Mouse (Mus musculus) midbrain, embryonic 10.5 days (tissue): ENCODE data around the gene Adcy9. TPM values are rescaled to one million over a fixed set of nuclear protein-coding genes. Genes with fewer than 3 reads are reported as not detected.
"Not testable (repeated sequence)": the region's sequence is repeated elsewhere in the genome, so short reads cannot be mapped to it uniquely, and the experiment has no call there.

Source experiments
- DNase-seq: peaks from one replicate; pipeline ENCODE4 v3.0.0-alpha.2; 2017; ENCODE audit warnings: low spot score
- H3K27ac ChIP-seq: fragments of 300-500 bp; sonication (generic); replicated peaks from 2 replicates; pipeline ENCODE4 v1.5.1; 2016; ENCODE audit warnings: mild to moderate bottlenecking
- H3K27me3 ChIP-seq: fragments of 300-500 bp; sonication (generic); 2 replicates; pipeline ENCODE4 v1.6.1; 2016; ENCODE audit warnings: low read depth, mild to moderate bottlenecking; ENCODE audit not compliant: poor library complexity, severe bottlenecking
- H3K36me3 ChIP-seq: fragments of 300-500 bp; sonication (generic); 2 replicates; pipeline ENCODE4 v1.6.1; 2016; ENCODE audit warnings: mild to moderate bottlenecking, moderate library complexity
- H3K4me1 ChIP-seq: fragments of 300-500 bp; sonication (generic); 2 replicates; pipeline ENCODE4 v1.6.1; 2016
- H3K4me3 ChIP-seq: fragments of 300-500 bp; sonication (generic); 2 replicates; pipeline ENCODE4 v1.5.1; 2016; ENCODE audit warnings: mild to moderate bottlenecking, moderate library complexity
- H3K9me3 ChIP-seq: fragments of 300-500 bp; sonication (generic); replicated peaks from 2 replicates; pipeline ENCODE4 v1.6.1; 2016; ENCODE audit warnings: mild to moderate bottlenecking
- WGBS: fragments of 180-500 bp; shearing (Covaris S2); methylation state at CpG from one replicate; pipeline ENCODE4 v1.1.7; 2016; 5-methylcytosine and 5-hydroxymethylcytosine counted together
- polyA plus RNA-seq: library from polyadenylated mRNA; unstranded; fragments of >200 nt; fragmentation: Nextera tagmentation; extraction: Ambion mirVana; gene quantifications from 2 replicates; pipeline ENCODE4 v1.2.1, GENCODE M21; 2016

The Adcy9 gene
- polyA plus RNA-seq, 1 experiment from 2014 or later, result 0.56 TPM

DNA sequence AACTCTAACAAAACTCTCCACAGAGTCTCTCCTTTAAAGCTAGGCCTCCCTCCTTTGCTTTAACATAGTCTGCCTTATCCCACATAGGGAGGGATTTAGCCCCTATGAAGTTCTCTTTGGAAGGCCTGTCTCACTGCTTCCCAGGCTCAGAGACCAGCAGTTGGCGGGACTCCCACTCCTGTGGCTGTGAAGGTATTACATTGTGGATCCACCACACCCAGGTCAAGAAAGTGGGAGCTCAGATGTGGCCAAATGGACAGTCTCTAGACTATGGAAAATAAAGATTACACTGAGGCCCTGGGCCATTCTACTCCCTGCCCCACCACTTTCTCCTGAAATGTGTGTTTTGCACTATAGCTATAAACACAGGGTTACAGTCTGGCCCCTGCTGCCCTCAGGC is 53.0 kb downstream of the Adcy9 start:
- no peak overlapping the region for H3K4me3 ChIP-seq
- H3K9me3 ChIP-seq, result no peaks in the 10 kb centered on the region
- WGBS, result 84% methylated on average over 1 of the region's 1 CpGs
- no peaks in the 10 kb centered on the region for H3K4me1 ChIP-seq
- H3K27me3 ChIP-seq, result no peaks in the 10 kb centered on the region
- no peaks in the 10 kb centered on the region for H3K36me3 ChIP-seq
- H3K27ac ChIP-seq, result no peak overlapping the region
- no peak for DNase-seq

DNA sequence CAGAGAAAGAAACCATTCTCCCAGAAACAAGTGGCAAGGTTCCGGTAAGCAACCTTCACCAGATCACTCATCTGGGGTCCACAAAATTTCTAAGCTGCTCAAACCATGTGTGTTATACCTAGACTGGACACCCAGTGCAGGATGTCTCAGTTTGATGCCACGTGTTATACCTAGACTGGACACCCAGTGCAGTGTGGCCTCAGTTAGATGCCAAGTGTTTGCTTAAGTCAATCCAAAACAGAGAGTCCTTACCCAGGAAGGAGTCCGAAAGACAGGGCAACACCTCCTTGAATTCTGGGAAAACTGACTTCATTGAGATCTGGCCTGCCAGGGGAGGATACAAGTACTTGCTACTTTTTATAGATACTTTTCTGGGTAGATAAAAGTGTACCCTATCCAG is 53.6 kb downstream of the Adcy9 start:
- Histone ChIP-seq H3K9me3 (no peaks in the 10 kb centered on the region), H3K4me1 (no peaks in the 10 kb centered on the region), H3K27me3 (no peaks in the 10 kb centered on the region), H3K36me3 (no peaks in the 10 kb centered on the region), H3K4me3 (no peak overlapping the region), H3K27ac (no peak overlapping the region)
- no peak for DNase-seq
- WGBS, result 88% methylated on average over 3 of the region's 3 CpGs

DNA sequence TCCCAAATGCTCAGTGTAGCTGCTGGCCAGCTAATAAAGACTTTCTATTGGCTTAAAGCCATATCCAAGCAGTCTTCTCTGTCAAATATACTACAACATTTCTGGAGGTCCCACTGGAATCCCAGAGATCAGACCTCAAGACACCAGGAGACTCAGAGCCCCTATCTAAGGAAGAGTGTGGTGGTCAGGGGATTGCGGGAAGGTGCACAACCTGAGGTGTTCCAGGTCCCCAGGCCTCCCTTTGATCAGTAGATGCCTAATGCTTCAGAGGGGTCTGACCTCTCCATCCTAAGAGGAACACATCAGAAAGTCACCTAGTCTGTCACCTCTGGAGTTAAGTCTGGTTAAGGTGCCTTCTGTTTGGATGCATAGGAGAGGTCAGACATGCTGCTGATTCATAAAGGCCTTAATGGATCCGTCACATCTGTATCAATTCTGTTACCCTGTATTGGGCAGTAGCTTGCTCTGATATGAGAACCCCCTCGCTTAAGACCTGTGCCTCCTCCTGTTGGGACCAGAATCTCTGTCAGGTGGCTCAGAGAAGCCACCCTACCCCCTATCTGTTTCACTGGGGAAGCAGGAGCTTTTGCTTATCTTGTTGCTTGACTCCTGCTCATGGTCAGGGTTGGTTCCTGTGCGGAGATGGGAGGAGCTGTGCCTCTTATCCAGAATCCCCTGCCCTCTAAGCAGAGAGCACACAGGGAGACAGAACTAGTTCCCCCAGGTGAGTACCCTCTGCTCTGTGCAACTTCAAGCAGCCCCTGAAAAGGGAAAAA is 56.8 kb downstream of the Adcy9 start:
- Histone ChIP-seq H3K27me3 (no peaks in the 10 kb centered on the region), H3K4me3 (no peak overlapping the region), H3K36me3 (no peaks in the 10 kb centered on the region), H3K9me3 (no peaks in the 10 kb centered on the region), H3K4me1 (no peaks in the 10 kb centered on the region), H3K27ac (no peak overlapping the region)
- 86% methylated on average over 4 of the region's 4 CpGs for WGBS
- DNase-seq, result no peak

DNA sequence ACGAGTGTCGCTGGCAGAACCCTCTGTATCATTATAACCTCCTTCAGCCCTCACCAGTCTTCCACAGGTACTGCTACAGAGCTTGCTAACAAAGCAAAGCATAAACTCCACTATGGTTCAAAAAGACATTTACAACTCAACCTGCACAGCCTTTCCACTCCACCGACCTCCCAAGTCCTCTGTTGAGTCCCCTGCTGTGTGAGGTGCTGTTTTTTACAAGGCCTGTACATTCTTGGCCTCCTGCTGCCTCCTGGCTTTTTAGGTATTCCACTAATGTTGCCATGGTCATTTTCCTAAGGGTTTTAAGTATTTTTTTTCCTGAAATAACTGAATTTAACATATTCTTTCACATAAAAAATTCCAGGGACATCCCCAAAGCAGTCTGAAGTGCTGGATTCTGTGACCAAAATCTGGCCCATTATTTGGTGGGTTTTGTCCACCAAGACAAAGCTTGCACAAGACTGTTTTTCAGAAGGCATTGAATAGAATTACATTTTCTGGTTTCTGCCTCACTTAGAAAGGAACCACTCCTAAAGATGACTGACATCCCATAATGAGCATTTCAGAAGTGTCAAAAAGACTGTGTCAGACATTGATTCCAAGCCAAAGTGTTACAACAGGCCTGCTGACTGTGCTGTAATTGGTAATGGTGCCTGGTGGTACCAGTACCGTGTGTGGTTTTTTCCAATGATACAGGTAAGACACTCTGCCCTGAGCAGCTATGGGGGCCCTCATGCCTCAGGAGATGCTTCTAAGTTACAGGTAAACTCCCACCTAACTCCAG is 64.8 kb downstream of the Adcy9 start:
- WGBS, result 66% methylated on average over 4 of the region's 4 CpGs

DNA sequence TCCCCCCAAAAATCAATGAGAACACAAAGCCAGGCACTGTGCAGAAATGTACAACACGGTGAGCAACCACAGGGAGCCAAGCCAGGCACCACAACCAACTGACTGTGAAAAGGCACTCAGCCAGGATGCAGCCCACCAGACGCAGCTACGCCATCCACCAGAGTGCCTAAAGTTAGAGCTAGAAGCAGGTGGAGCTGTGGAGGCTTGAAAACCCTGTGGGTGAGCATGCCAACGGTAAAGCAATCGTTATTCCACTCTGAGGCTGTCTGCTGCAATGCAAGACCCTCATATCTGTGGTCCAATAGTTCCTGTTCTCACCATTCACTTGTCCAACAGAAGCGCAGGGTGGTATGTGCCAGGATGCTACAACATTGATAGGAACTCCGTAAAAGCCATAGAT is 77.7 kb downstream of the Adcy9 start:
- no peak for DNase-seq
- H3K36me3 ChIP-seq, result no peaks in the 10 kb centered on the region
- no peaks in the 10 kb centered on the region for H3K27me3 ChIP-seq
- 91% methylated on average over 7 of the region's 7 CpGs for WGBS
- no peak overlapping the region for H3K27ac ChIP-seq
- no peak overlapping the region for H3K4me3 ChIP-seq
- no peaks in the 10 kb centered on the region for H3K4me1 ChIP-seq
- no peaks in the 10 kb centered on the region for H3K9me3 ChIP-seq

More for the DNA sequence above, 64.8 kb downstream of the Adcy9 start:
- H3K36me3 ChIP-seq, result no peaks in the 10 kb centered on the region
- H3K4me3 ChIP-seq, result no peak overlapping the region
- DNase-seq, result no peak
- no peaks in the 10 kb centered on the region for H3K27me3 ChIP-seq
- H3K9me3 ChIP-seq, result no peaks in the 10 kb centered on the region
- H3K4me1 ChIP-seq, result 0 out of 2 replicates have a peak, but pooled peaks cover 3% of the 10 kb centered on the region
- no peak overlapping the region for H3K27ac ChIP-seq

DNA sequence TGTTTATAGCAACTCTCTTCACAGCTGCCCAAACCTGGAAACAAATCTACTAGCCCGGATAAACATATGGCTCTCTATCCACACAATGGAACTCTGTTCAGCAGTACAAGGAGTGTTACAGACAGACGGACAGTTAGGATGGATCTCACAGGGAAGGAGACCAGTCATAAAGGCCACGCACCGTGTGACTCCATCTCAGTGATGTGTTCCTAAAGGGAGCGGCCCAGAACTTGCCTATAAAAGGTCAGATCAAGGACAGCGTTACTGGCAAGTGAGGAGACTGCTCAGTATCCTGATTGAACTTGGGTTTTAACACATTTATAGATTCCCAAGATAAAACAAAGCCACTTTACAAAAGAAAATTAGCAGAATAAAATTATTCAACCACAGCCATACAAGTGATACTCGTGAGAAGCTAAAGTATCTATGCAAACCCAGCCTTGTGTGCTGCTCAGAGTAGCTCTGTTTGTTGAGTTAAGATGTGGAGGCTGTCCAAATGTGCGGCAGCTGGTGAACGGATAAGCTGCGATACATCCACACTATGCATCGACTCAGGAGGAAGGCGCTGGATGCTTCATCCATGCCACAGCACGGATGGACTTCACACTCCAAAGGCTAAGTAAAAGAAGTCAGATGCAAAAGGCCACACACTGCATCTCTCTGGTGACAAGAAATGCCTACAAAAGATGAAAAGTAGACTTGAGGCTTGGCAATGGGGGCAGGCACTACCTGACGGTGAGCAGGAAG is 78.8 kb downstream of the Adcy9 start:
- H3K9me3 ChIP-seq, result no peaks in the 10 kb centered on the region
- DNase-seq, result no peak
- H3K4me1 ChIP-seq, result no peaks in the 10 kb centered on the region
- no peaks in the 10 kb centered on the region for H3K27me3 ChIP-seq
- no peak overlapping the region for H3K27ac ChIP-seq
- H3K4me3 ChIP-seq, result no peak overlapping the region
- 93% methylated on average over 14 of the region's 14 CpGs for WGBS
- no peaks in the 10 kb centered on the region for H3K36me3 ChIP-seq

DNA sequence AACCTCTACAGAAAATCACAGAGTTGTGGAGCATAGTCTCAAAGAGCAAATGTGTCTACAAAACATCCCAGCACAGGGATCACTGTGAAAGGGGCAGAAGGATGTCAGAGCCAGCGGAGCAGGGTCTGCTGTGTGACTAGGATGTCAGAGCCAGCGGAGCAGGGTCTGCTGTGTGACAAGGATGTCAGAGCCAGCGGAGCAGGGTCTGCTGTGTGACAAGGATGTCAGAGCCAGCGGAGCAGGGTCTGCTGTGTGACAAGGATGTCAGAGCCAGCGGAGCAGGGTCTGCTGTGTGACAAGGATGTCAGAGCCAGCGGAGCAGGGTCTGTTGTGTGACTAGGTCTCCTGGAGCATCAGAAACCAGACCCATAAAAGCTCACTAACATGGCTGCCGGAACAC is 81.1 kb downstream of the Adcy9 start:
- WGBS, result 87% methylated on average over 7 of the region's 7 CpGs

DNA sequence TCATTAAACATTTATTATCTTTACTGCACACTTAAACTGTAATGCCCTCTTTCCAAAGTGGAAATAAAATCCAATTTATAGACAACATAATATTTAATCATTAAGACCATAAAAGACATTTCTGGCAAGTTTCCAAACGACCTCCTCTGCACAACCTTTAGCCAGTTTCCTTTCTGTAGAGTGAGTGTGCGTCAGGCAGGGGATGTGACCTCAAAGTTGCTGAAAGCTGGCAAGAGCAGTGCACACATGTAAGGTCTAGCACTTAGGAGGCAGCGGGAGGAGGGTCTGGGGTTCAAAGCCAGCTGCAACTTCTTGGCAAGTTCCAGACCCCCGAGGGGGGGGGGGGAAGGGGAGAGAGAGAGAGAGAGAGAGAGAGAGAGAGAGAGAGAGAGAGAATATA is 83.0 kb downstream of the Adcy9 start:
- no peak overlapping the region for H3K27ac ChIP-seq
- H3K36me3 ChIP-seq, result no peaks in the 10 kb centered on the region
- H3K4me3 ChIP-seq, result no peak overlapping the region
- H3K9me3 ChIP-seq, result no peaks in the 10 kb centered on the region
- H3K27me3 ChIP-seq, result no peaks in the 10 kb centered on the region
- 81% methylated on average over 4 of the region's 4 CpGs for WGBS
- no peaks in the 10 kb centered on the region for H3K4me1 ChIP-seq
- no peak for DNase-seq

More for the DNA sequence above, 81.1 kb downstream of the Adcy9 start:
- H3K9me3 ChIP-seq, H3K36me3 ChIP-seq, H3K4me1 ChIP-seq, DNase-seq, H3K27me3 ChIP-seq, H3K27ac ChIP-seq, H3K4me3 ChIP-seq: not testable (repeated sequence)

DNA sequence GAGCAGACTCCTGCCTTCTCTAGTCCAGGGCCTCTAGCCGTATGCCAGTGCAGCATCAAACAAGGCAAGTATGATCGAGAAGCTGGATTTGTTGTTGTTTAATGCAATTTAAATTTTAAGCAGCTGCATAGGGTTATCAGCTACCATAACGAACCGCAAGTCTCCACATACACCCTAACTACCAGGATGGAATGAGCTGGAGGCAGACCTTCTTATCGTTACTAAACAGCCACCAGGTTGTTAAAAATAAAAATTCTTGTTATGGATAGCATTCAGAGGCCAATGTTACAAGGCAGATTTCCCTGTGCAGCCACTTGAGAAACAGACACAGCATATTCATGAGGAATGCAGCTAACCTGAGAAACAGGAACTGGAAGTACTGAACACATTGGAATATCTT is 86.5 kb downstream of the Adcy9 start:
- 94% methylated on average over 5 of the region's 5 CpGs for WGBS
- no peak overlapping the region for H3K4me3 ChIP-seq
- DNase-seq, result no peak
- no peaks in the 10 kb centered on the region for H3K4me1 ChIP-seq
- no peaks in the 10 kb centered on the region for H3K27me3 ChIP-seq
- H3K27ac ChIP-seq, result no peak overlapping the region
- H3K36me3 ChIP-seq, result no peaks in the 10 kb centered on the region
- no peaks in the 10 kb centered on the region for H3K9me3 ChIP-seq

DNA sequence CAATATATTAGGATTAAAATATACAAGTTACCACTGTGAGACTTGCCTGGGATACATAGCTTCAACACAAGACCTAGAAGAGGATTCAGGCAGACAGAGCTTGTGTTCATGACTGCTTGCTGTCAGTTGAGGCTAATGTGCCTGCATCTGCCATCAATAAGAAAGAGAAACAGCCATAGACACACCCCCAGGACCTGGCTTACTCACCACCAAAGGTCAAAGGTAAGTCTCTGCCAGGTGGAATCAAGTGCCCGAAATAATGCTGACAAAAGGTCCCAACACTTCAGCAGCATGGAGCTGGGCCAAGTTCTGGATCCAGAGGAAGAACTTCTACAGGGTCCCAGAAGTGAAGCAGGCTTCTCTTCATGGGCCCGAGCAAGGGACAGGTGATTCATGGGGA is 86.9 kb downstream of the Adcy9 start:
- Histone ChIP-seq H3K27me3 (no peaks in the 10 kb centered on the region), H3K4me3 (no peak overlapping the region), H3K27ac (no peak overlapping the region), H3K4me1 (no peaks in the 10 kb centered on the region), H3K9me3 (no peaks in the 10 kb centered on the region), H3K36me3 (no peaks in the 10 kb centered on the region)
- no peak for DNase-seq
- 81% methylated on average over 2 of the region's 2 CpGs for WGBS

DNA sequence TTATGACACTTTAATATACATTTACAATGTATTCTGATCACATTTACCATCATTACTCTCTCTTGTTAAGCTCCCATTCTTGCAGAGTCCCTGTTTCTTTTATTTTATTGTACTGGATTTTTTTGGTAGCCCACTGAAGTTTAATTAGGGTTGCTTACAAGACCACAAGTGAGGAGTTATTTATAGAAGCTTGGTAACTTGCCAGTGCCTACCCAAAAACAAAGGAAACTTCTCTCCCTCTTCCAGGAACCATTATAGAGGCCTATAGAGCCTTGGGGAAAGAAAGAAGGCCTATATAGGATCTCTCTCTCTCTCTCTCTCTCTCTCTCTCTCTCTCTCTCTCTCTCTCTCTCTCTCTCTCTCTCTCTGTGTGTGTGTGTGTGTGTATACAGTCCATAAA is 93.2 kb downstream of the Adcy9 start:
- no peaks in the 10 kb centered on the region for H3K27me3 ChIP-seq
- no peaks in the 10 kb centered on the region for H3K36me3 ChIP-seq
- H3K27ac ChIP-seq, result no peak overlapping the region
- DNase-seq, result no peak
- no peaks in the 10 kb centered on the region for H3K4me1 ChIP-seq
- H3K9me3 ChIP-seq, result no peaks in the 10 kb centered on the region
- no peak overlapping the region for H3K4me3 ChIP-seq

DNA sequence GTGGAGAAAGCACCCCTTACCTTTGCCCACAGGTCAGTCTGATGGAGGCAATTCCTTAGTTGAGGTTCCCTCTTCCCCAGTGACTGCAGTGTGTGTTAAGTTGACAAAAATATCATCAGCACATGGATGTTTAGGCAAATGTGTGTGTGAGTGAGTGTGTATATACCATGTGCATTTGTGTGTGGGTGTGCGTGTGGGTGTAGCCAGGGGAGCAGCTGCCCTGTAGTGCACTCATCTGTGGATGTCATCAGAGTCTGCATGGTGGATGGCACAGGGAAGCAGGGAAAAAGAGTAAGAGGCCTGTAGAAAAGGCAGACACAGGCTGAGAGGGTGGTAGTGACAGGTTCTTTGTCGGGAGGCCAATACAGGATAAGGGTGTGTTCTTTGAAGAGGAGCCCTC is 94.5 kb downstream of the Adcy9 start:
- DNase-seq, result no peak
- Histone ChIP-seq H3K4me3 (no peak overlapping the region), H3K9me3 (no peaks in the 10 kb centered on the region), H3K36me3 (no peaks in the 10 kb centered on the region), H3K27me3 (no peaks in the 10 kb centered on the region), H3K4me1 (no peaks in the 10 kb centered on the region), H3K27ac (no peak overlapping the region)
- WGBS, result 94% methylated on average over 2 of the region's 2 CpGs

DNA sequence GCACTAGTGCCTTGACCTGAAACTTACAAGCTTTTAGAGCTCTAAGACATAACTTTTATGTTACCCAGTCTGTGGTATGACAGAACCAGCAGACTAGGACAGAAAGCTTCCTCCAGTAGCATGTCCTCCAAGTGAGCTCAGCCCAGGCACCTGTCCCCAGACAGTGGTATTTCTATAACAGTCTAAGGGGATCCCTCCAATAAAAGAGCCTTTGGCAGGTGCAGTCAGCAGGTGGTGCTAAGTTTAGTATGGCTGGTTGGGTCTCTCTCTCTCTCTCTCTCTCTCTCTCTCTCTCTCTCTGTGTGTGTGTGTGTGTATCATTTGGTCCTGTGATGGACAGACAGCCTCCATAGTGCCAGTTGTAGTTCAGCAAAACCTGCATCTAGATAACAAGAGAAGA is 95.3 kb downstream of the Adcy9 start:
- no peaks in the 10 kb centered on the region for H3K4me1 ChIP-seq
- H3K4me3 ChIP-seq, result no peak overlapping the region
- no peak for DNase-seq
- no peaks in the 10 kb centered on the region for H3K36me3 ChIP-seq
- H3K9me3 ChIP-seq, result no peaks in the 10 kb centered on the region
- no peak overlapping the region for H3K27ac ChIP-seq
- no peaks in the 10 kb centered on the region for H3K27me3 ChIP-seq
